In genomic region chr7:47031371-47031770, GRCm38 (mm10) we compare ENCODE assay signal across 38 mouse cellular contexts. TPM values are rescaled to one million over a fixed set of nuclear protein-coding genes. Genes with fewer than 3 reads are reported as not detected.
A peak's percentile ranks its signal among the peaks of the same experiment; 100 is the strongest.
DNase-seq lines count a peak whose midpoint lies in the region; ATAC-seq and TF ChIP-seq lines count a peak whose summit lies in the region.
"Had no signal": no experiment of that assay in that cellular context is flagged by ENCODE, and none has a peak within 500 bp of the region (broad histone marks: within the 10 kb centered on the region; RNA-seq: fewer than 3 reads in every experiment).

No protein-coding gene starts in this region.

- H3K79me3 ChIP-seq in C2C12 (ENCODE audit: low read depth), result no peaks in the 10 kb centered on the region

- no peak overlapping the region for H3ac ChIP-seq in C2C12 (ENCODE audit: control insufficient read depth, insufficient read length, low read depth)

- no peaks in the 10 kb centered on the region for H3K27me3 ChIP-seq in C2C12 (ENCODE audit: control insufficient read depth, insufficient read depth, insufficient read length)
- H3K27me3 ChIP-seq in forebrain, embryonic 14.5 days (replicated peaks; ENCODE audit: control insufficient read depth, insufficient read depth, low read length), result no peaks in the 10 kb centered on the region
- H3K27me3 ChIP-seq: embryonic facial prominence, embryonic 13.5 days; forebrain, embryonic 12.5 days; heart, embryonic 12.5 days; hindbrain, embryonic 13.5 days; liver, embryonic 12.5 days; neural tube, embryonic 12.5 days; Patski had no signal

- no peak overlapping the region for H3K4me2 ChIP-seq in forebrain, embryonic 14.5 days (ENCODE audit: low read length)
- H3K4me2 ChIP-seq: embryonic facial prominence, embryonic 13.5 days; forebrain, embryonic 12.5 days; heart, embryonic 12.5 days; hindbrain, embryonic 13.5 days; liver, embryonic 12.5 days; midbrain, embryonic 11.5 days; neural tube, embryonic 12.5 days had no signal

- no peaks in the 10 kb centered on the region; the same call in 1 of the 2 replicates for H3K4me1 ChIP-seq in forebrain, embryonic 14.5 days (ENCODE audit: control insufficient read depth, insufficient read depth, low read length)
- H3K4me1 ChIP-seq: embryonic facial prominence, embryonic 13.5 days; forebrain, embryonic 12.5 days; heart, embryonic 12.5 days; hindbrain, embryonic 13.5 days; liver, embryonic 12.5 days; neural tube, embryonic 12.5 days had no signal

- ATAC-seq in forebrain, embryonic 14.5 days, result no peak
- no peak for ATAC-seq in frontal cortex, adult (ENCODE audit: low TSS enrichment)
- ATAC-seq: intestine, postnatal 0 days; liver, embryonic 12.5 days; liver, postnatal 0 days; midbrain, embryonic 16.5 days; Patski had no signal

- H3K79me2 ChIP-seq in C2C12 (ENCODE audit: control insufficient read depth, insufficient read depth), result no peaks in the 10 kb centered on the region

- no peak overlapping the region for H3K27ac ChIP-seq in forebrain, embryonic 14.5 days (ENCODE audit: low read depth, low read length)
- H3K27ac ChIP-seq: embryonic facial prominence, embryonic 13.5 days; forebrain, embryonic 12.5 days; hindbrain, embryonic 13.5 days; liver, embryonic 12.5 days; neural tube, embryonic 12.5 days had no signal

- TF ChIP-seq CTCF in C2C12 (IDR thresholded peaks at IDR 0.05; ENCODE audit: control insufficient read depth, insufficient read depth, insufficient read length), result no peak

- no peak overlapping the region for H3K4me3 ChIP-seq in C2C12 (ENCODE audit: insufficient read depth, poor library complexity, severe bottlenecking)
- no peak overlapping the region for H3K4me3 ChIP-seq in forebrain, embryonic 14.5 days (ENCODE audit: low read depth, low read length)
- H3K4me3 ChIP-seq: embryonic facial prominence, embryonic 13.5 days; erythroblast, embryonic 14.5 days; forebrain, embryonic 12.5 days; heart, embryonic 12.5 days; hindbrain, embryonic 13.5 days; liver, embryonic 12.5 days; neural tube, embryonic 12.5 days had no signal

- WGBS in forebrain, embryonic 14.5 days, result 74% methylated on average over 4 of the region's 4 CpGs

- no peak overlapping the region for H3K9ac ChIP-seq in forebrain, embryonic 14.5 days (ENCODE audit: low read length)
- H3K9ac ChIP-seq: embryonic facial prominence, embryonic 13.5 days; forebrain, embryonic 12.5 days; heart, embryonic 12.5 days; liver, embryonic 12.5 days; liver, postnatal 0 days; neural tube, embryonic 12.5 days had no signal

- DNase-seq in heart, adult 11 months, result peak; percentile 49
- no peak for DNase-seq in heart, adult 8-10 months (ENCODE audit: low spot score)
- DNase-seq in fibroblast of lung, adult 2 months (ENCODE audit: low read depth), result peak; percentile 45
- no peak for DNase-seq in forebrain, embryonic 14.5 days (ENCODE audit: low spot score)
- no peak for DNase-seq in layer of hippocampus, postnatal 10 days (ENCODE audit: low spot score in 2 of 2)
- DNase-seq: adrenal gland, postnatal 14 days; B cell, adult 2 months; cerebellum, adult 11-12 months; cerebellum, adult 9-11 months; gastrocnemius, postnatal 14 days; heart, adult 18-20 months; heart, postnatal 4 days; kidney, adult 9 months; kidney, postnatal 14 days; left cerebral cortex, postnatal 4 days; liver, postnatal 0 days; thymus, postnatal 25 days had no signal

- no peaks in the 10 kb centered on the region for H3K36me3 ChIP-seq in C2C12 (ENCODE audit: control insufficient read depth, insufficient read depth)
- no peaks in the 10 kb centered on the region for H3K36me3 ChIP-seq in forebrain, embryonic 14.5 days (ENCODE audit: control insufficient read depth, insufficient read depth, low read length)
- H3K36me3 ChIP-seq: embryonic facial prominence, embryonic 13.5 days; forebrain, embryonic 12.5 days; G1E; heart, embryonic 12.5 days; hindbrain, embryonic 13.5 days; liver, embryonic 12.5 days; neural tube, embryonic 12.5 days had no signal

- H3K9me3 ChIP-seq in forebrain, embryonic 14.5 days (replicated peaks; ENCODE audit: control insufficient read depth, low read length), result no peaks in the 10 kb centered on the region
- H3K9me3 ChIP-seq: embryonic facial prominence, embryonic 13.5 days; forebrain, embryonic 12.5 days; G1E; heart, embryonic 12.5 days; hindbrain, embryonic 13.5 days; liver, embryonic 12.5 days; neural tube, embryonic 12.5 days had no signal

TF ChIP-seq in C2C12, 6 proteins besides CTCF, POLR2A, EP300 and RAD21:
- TF ChIP-seq USF1 (IDR thresholded peaks at IDR 0.05; ENCODE audit: low read depth), result no peak
- no peak for TF ChIP-seq MAX (IDR thresholded peaks at IDR 0.05)
- TF ChIP-seq FOSL1 (IDR thresholded peaks at IDR 0.05; ENCODE audit: insufficient read depth, low read length, poor library complexity, severe bottlenecking), result peak; percentile 95
- TF ChIP-seq MYOD1 (IDR thresholded peaks at IDR 0.05; ENCODE audit: control insufficient read depth, insufficient read length, low read depth), result peak; percentile 68
- no peak for TF ChIP-seq MYOG (IDR thresholded peaks at IDR 0.05; ENCODE audit: control insufficient read depth, extremely low read depth, insufficient read length)
- peak; percentile 99 for TF ChIP-seq CEBPB (IDR thresholded peaks at IDR 0.05; ENCODE audit: low read depth)
TF ChIP-seq in C2C12: peak in this region for 3.

RNA-seq across cellular contexts. Expression of gene Tmem86a, which starts 19.0 kb away (rescaled TPM):
- 10 to 100 TPM; 20.6 to 33.5 (median 24.9) TPM for total RNA-seq in heart, adult 8-10 months (2022)
- 6.8 TPM for polyA plus RNA-seq in C2C12 (2012; fragmentation: generic; extraction: Trizol)
- 22.0 and 24.1 TPM in 2 replicates for polyA plus RNA-seq in forebrain, embryonic 14.5 days (2014; fragmentation: Nextera tagmentation; extraction: Ambion mirVana)
- total RNA-seq in layer of hippocampus, postnatal 10 days (2021), result 10 to 100 TPM; 14.7 to 15.5 TPM

RNA-seq across cellular contexts. Expression of gene Spty2d1, which starts 23.2 kb away (rescaled TPM):
- 1 to 10 TPM; 5.7 to 6.4 (median 6.2) TPM for total RNA-seq in heart, adult 8-10 months (2022)
- polyA plus RNA-seq in C2C12 (2012; fragmentation: generic; extraction: Trizol), result 5.3 TPM
- polyA plus RNA-seq in forebrain, embryonic 14.5 days (2014; fragmentation: Nextera tagmentation; extraction: Ambion mirVana), result 7.8 and 9.3 TPM in 2 replicates
- total RNA-seq in layer of hippocampus, postnatal 10 days (2021), result 10 to 100 TPM; 11.0 TPM

RNA-seq across cellular contexts. Expression of gene Gm9999, which starts 48.0 kb away (rescaled TPM):
- not detected for total RNA-seq in heart, adult 8-10 months (2022)
- not detected for polyA plus RNA-seq in C2C12 (2012; fragmentation: generic; extraction: Trizol)
- polyA plus RNA-seq in forebrain, embryonic 14.5 days (2014; fragmentation: Nextera tagmentation; extraction: Ambion mirVana), result not detected in 2 replicates
- total RNA-seq in layer of hippocampus, postnatal 10 days (2021), result not detected
- total RNA-seq: adrenal gland, postnatal 14 days; gastrocnemius, postnatal 14 days; heart, adult 18-20 months; heart, postnatal 4 days; layer of hippocampus, adult 18-20 months; layer of hippocampus, postnatal 14 days; left cerebral cortex, adult 8-10 months; left cerebral cortex, postnatal 4 days had no signal
- polyA plus RNA-seq: embryonic facial prominence, embryonic 13.5 days; erythroblast, embryonic 14.5 days; forebrain, embryonic 12.5 days; G1E; heart, embryonic 12.5 days; heart, postnatal 0 days; hindbrain, embryonic 13.5 days; intestine, postnatal 0 days; limb, embryonic 14.5 days; liver, embryonic 12.5 days; liver, postnatal 0 days; midbrain, embryonic 11.5 days; midbrain, embryonic 16.5 days; neural tube, embryonic 12.5 days; Patski; small intestine, adult 2 months; stomach, embryonic 14.5 days had no signal

Comparison
In these comparisons a context has a peak if more than half of its experiments do, and no peak if none do; other contexts are left out.
1. DNase-seq: peak in heart, adult 11 months (single experiment) and fibroblast of lung, adult 2 months (single experiment); none in heart, adult 8-10 months (single experiment), forebrain, embryonic 14.5 days (single experiment) and layer of hippocampus, postnatal 10 days (0 of 2).